Mouse (Mus musculus): ENCODE measurements around the gene Hirip3.

Hirip3 gene

DNA sequence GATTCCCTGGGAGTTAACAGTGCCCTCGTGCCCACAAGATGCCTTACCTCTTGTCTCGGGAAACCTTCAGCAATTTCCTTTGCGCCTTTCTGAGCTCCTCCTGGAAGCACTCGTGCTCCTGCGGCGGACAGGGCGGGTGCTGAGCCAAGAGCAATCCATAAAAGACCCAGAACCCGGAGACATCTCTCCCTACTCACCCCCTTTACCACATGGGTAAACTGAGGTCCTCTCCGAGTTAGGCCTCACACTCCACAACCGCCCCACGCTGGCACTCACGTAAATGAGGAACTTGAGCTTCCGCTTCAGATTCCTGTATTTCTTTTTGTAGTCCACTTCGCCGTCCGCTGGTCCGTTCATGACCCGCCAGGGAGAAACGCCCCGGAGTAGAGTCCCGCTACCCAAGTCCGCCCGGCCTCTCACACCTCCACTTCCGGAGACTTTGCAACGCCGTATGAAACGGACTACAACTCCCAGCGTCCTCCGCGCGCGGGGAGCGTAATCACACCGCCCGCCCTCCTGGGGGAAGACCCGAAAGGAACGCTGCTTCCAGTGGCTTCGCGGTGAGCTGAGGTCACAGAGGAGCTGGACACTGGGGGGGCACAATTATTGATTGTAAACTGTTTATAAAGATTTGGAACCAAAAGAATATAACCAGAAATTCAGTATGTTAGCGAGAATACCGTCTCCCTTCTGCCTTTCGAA is at the start of gene Hirip3:
Gene Hirip3 (plus strand): TSS at position 544 of the 702 bp plus-strand sequence.
- ATAC-seq (ENCODE audit: low TSS enrichment): peak; percentile 83

DNA sequence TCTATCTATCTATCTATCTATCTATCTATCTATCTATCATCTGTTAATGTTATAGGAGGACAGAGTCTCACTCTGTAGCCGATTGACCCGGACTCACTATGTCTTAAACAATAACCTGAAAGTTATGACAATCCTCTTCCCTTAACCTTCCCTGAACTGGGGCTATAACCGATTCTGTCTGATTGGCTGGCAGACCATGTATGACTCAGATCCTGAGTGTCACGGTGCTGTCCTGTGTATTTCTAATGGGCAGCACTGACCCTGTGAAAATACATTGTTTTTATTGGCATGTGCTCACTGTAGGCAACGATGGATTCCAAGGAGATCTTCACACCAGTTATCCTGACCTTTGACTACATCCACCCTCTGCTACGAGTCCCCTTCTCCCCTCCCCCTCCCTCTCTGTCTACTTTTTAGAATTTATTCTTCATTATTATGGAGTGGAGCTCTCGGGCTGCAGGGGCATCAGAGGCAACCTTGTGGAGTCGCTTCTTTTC is 46.0 kb upstream of the Hirip3 start:
- ATAC-seq (ENCODE audit: low TSS enrichment): no peak

DNA sequence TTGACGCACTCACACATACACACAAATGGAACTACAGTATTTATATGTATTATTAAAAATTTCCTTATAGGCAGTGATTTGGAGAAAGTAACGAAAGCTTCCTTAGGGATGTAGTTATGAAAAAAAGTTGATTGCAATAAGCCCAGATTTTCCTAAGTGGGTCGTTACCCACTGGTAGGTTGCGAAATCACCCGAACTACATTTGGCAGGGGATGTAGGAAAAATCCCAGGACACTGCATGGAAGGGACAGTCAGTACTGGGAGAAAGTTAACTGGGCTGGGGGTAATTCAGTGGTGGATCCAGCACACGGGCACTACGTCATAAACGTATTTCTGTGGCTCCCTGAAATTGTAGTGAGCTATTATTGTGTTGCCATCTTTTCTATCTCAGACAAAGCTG is 45.3 kb upstream of the Hirip3 start:
- no peak for ATAC-seq (ENCODE audit: low TSS enrichment)

DNA sequence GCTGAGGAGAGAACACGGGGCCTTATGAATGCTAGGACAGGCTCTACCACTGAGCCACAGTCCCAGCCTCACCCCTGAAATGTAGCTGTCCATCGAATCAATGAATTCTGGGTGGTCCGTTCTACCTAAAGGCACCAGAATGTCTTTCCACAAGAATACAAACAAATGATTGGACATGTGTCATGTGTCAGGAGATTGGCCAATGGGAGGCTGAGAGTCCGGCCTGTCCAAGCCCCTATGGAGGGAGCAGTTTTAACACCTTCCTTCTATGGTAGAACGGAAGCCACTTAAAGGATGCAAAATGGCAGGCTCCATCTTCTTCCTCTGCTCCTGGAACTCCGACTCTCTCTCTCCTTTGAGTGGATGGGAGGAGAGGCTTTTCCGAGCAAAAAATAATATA is 44.2 kb upstream of the Hirip3 start:
- no peak for ATAC-seq (ENCODE audit: low TSS enrichment)

DNA sequence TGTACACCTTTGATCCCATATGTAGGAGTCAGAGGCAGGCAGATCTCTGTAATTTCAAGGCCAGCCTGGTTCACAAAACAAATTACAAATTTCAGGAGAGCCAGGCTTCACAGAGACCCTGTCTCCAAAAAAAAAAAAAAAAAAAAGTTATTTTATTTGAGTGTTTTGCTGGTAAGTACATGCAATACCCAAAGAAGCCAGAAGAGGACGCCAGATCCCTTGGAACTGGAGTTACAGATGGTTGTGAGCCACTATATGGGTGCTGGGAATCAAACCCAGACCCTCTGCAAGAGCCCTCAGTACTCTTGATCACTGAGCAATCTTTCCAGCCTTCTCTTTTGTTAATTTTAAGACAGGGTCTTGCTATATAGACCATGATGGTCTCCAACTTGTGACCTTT is 43.0 kb upstream of the Hirip3 start:
- ATAC-seq (ENCODE audit: low TSS enrichment): no peak

DNA sequence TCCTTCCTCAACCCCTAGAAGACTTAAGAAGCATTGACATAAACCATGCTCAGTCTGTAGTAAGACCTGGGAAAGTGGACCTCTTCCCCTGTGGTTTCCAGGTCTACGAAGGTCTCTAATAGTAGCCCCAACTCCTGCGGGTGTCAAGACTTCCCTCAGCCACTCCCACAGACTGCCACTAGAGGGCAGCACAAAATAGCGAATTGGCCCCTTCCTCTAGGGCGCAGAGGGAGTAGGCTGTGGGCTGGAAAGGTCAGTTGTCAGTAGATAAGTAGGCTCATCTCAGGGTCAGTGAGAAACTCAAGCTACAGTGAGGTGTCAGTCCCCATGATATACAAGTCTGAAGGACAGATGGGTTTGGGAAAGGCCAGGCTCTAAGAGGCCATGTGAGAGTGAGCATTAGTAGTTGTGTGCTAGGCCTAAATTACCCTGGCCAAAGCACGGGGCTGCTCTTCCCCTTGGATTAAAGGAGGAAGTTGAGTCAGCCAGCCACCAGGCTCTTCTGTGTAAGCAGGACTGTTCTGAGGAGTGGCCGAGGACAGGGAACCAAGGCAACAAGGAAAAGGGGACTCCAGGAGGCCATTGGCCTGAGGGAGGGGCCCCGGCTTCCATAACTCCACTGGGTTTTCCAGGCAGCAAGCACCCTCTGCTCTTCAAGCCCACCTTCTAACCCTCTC is 39.8 kb upstream of the Hirip3 start:
- ATAC-seq (ENCODE audit: low TSS enrichment): peak; percentile 39; the same call in 1 of the 2 replicates

DNA sequence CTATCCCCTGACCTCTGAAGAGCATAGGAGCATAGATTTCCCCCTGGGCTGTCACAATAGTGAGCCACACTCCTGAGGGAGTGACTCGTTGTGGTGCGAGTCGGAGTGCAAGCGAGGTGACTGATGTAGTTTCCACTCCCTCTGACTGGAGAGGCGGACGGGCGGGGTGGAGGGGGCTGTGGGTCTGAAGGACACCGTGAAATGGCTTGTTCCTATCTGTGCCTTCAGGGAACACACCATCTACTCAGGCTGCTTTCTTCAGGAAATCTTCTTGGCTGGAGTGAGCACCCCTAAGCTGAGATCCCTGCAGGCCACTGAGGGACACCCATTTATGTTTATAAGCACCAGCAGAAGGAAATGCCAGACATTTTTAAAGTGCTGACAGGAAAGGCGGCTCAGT is 39.0 kb upstream of the Hirip3 start:
- ATAC-seq (ENCODE audit: low TSS enrichment): peak; percentile 52; the same call in 1 of the 2 replicates

DNA sequence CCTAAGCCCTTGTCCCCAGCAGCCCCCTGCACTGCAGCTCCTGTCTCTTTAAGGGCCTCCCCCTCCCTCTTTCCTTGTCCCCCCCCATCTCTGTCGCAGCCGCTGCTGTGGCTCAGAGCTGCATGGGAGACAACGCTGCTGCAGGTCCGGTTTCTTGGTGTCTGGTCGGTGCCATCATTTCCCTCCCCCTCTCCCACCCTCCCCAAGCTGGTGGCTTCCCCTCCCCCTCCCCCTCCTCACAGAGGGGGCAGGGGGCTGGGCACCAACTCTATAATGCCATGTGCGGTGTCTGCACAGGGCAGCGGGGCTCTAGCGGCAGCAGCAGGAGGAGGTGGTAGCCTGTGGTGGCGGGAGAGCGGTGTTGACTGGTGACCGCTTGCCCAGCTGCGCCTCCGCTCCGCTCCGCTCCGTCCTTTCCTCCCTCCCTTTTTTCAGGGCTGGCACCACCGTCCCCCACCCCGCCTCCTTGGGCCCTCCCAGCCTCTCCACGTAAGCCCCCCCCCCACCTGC is 38.5 kb upstream of the Hirip3 start:
- ATAC-seq (ENCODE audit: low TSS enrichment): peak; percentile 20; the same call in 1 of the 2 replicates

DNA sequence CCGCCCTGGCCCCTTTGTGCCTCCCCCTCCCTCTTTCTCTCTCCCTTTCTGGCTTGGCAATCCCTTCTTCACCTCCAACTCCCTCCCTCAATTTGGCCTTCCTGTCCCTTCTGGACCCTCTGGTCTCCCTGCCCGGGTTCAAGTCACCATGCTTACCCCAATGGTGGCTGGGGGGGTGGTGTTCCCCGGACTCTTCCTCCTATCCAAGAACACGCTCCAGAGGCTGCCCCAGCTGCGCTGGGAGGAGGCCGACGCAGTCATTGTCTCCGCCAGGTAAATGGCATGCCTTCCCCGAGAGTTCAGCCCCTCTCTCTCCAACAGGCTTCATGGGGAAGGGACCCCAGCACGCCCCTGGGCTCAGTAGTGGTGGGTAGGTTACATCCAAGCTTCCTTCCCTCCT is 37.8 kb upstream of the Hirip3 start:
- ATAC-seq (ENCODE audit: low TSS enrichment): no peak

DNA sequence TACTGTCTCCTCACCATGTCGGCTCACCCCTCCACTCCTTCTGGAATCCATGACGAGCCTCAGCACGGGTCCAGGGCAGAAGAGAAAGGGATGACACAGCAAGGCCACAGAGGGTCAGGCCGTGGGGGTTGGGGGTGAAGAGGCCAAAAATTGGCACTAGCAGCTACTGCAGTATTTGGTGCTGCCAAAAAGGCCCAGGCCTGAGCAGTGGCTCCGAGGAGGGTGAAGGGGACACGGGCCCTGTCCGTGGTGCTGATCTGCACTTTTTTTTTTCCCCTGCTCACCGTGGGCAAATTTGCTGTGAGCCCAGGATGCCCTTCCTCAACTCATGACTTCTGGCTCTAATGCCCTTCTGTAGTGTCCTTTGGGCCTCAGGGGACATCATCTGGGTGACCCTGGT is 36.4 kb upstream of the Hirip3 start:
- no peak for ATAC-seq (ENCODE audit: low TSS enrichment)

DNA sequence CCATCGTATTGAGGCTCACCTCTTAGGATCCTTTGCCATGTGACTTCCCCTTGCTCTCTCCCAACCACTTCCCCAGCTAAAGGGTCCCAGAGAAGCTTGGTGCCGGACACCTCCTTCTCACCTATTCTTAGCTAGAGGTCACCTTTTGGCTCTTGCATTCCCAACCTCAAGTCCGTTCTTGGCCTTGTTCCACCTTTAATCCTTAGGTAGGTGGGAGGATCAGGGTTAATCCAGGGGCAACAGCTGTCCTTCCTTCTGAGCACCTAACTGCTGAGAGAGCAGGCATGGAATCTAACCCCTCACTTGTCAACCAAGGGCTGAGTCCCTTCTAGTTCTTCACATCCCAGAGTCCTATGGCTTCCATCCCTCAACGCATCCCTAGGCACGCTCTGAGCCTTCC is 35.8 kb upstream of the Hirip3 start:
- no peak for ATAC-seq (ENCODE audit: low TSS enrichment)

DNA sequence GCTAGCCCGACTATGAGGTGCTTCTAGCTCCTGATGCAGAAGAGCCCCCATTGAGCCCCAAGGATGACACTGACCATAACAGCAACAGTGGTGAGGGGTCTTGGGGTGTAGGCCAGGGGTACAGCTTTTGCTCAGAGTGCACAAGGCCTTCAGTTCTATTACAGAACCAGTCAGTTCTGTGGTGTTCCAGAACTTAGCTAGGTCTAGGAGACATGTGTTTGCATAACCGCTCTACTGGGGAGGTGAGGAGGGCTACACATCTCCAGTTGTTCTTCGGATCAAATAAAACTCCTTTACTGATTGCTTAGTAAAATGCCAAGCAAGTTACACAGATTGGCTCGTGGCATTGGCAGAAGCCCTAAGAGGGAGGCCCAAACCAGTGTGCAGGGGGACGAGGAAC is 30.2 kb upstream of the Hirip3 start, which contains the start of gene 4930451I11Rik:
Gene 4930451I11Rik (minus strand): TSS at position 101 of the 400 bp plus-strand sequence.
- peak; percentile 22; the same call in 1 of the 2 replicates for ATAC-seq (ENCODE audit: low TSS enrichment)

DNA sequence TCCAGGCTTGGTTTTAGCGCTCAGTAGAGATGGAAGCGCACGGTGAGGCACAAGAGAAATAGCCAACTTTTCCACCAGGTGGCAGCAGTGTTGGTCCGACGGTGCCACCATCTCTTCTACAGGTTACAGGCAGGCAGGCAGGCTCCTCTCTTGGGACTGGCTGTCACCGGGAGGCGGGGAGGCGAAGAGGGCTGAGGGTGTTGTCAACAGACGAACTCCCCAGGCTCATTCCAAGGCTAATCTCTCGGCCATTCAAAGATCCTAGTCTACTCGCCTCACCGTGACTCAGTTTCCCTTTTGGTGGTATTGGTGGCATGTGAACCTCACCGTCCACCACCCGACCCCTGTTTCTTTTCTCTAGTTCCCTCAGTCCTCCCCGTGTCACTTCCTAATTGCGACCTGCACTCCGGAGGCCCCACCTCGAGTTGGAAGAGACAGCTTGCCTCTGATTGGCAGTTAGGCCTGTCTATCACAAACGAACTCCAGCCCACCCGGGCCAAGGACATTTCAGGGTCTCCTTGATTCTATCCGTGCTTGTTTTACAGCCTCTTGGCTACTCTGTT is 29.7 kb upstream of the Hirip3 start:
- peak; percentile 88; the same call in 1 of the 2 replicates for ATAC-seq (ENCODE audit: low TSS enrichment)

DNA sequence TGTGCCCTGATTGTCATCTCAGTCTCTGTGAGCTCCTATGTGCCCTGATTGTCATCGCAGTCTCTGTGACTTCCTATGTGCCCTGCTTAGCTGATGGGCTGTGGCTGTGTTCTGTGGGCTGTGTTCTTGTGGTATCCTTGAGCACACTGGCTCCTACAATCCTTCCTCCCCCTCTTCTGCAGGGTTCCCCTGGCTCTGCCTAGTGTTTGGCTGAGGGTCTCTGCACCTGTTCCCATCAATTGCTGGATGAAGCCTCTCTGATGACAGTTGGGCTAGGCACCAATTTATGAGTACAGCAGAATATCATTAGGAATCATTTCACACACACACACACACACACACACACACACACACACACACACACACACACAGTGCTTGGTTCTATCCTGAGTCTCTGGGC is 28.5 kb upstream of the Hirip3 start:
- ATAC-seq (ENCODE audit: low TSS enrichment): no peak

DNA sequence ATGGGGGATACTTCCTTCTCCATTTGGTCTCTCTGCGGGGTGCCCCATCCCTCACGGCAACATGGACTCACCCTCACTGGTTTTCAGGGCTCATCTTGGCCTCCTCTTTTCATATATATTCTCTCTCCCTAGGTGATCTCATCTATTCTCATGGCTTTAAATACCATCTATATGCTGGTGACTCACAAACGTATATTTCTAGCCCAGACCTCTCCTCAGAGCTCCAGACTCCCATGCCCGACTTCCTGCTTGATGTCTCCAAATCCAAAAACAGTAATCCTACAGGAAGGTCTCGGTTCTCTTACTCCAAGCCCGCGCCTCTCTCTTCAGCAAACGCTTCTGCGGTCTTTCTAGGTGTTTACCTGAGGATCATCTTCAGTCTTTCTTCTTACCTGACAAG is 18.5 kb upstream of the Hirip3 start:
- ATAC-seq (ENCODE audit: low TSS enrichment): peak; percentile 69; the same call in 1 of the 2 replicates

DNA sequence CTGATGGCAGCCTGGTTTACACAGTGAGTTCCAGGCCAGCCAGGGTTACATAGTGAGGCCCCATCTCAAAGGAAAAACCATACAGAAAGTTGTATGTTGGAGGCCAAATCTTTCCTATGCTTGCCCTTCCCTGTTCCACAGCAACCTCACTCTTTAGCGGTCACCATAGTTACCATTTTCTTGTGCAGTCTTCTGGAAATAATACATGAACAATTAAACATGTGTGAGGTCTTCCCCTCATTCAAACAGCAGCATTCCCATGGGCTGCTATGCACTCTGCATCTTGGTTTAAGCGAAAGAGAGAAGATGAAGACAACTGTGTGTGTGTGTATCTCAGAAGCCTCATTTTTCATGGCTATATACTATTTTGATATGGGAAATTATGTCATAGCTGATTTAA is 16.3 kb upstream of the Hirip3 start:
- ATAC-seq (ENCODE audit: low TSS enrichment): no peak

DNA sequence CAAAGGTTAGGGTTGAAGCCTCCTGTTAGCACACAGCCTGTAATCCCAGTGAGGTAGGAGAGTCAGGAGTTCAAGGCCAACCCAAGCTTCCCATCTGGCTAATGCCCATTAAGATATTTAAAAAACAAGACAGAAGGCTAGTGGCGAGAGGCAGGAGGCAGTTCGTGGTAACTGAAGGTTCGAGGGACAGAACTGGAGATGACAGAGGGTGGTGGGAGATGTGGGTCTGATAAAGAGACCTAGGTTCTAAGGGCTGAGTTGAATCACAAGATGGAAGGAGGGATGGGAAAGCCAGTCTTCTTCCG is 14.7 kb upstream of the Hirip3 start, which contains the start of gene Doc2a:
Gene Doc2a (plus strand): TSS at position 301 of the 305 bp plus-strand sequence.
- no peak for ATAC-seq (ENCODE audit: low TSS enrichment)

DNA sequence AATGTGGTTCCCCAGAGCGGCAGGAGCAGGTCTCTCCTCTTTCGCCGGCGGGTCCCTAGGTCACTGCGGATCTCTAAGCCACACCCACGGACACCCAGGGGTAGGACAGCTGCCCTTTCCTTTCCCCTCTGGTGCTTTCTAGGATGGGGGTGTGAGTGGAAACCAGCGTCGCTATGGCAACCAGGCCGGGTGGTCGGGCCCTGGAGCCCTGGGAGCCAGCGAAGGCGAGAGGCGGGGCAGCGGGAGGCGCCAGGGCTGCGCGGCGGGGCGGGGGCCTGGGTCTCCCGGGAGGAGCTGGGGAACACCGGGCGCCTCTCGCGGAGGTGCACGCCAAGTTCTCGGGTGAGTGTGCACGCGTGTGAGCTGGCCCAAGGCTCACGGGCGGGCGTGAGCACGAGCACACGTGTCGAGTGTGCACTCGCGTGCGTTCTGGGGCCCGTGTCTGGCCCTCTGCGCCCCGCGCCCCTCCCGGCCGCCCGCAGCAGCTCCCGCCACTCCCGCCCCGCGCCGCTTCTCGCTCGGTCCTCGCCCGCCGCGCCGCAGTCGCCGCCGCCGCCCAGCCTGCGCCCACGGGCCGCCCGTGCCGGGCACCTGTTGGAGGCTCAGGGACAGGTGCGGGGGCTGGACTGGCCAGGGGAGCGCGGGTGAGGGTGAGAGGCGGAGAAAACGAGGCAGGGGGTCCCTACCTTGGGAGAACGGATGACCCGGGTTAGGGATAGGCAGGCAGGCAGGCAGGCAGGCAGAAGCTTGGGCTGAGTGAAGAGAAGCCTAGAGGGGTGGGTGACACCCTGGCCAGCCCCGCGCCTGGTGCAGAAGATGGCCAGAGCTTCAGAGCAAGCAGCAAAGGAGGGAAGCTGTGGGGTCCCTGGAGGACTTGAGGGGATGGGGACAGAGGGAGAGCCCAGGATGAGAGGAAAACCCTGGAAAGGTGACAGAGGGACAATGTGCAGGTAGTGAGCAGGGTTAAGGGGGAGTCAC is 14.1 kb upstream of the Hirip3 start:
- no peak for ATAC-seq (ENCODE audit: low TSS enrichment)

DNA sequence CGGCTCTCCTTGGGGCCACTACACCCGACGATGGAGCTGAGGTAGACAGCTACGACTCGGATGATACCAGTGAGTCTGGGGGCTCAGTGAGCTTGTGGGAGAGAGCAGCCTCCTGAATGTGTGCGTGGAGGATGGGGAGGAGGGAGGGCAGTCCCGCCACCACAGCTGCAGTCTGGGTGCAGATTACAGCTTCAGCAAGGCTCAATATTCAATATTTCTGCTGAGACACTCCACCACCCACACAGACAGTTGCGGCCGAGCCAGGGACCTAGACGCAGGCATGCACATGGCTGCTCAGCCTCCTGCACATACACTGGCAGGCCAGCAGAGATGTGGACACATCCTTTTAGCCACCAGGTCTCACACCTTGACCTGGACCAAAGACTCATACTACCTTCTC is 13.0 kb upstream of the Hirip3 start:
- peak; percentile 76 for ATAC-seq (ENCODE audit: low TSS enrichment)

DNA sequence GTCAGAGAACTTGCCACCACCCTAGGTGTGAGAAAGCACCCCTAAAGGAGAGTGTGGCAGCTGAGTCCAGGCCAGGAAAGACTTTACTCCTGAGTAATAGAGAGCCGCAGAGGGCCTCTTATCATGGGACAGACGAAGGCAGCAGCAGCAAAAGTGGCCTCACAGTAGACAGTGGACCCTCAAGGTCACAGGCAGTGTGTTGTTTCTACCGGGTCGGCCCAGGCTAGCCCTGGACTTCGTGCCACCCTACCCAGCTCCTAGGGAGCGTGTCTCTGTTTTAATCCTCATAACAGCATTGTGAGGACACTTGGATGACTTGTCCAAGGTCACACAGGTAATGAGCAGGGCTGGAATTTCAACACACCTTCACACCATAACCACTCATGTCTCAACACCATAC is 11.6 kb upstream of the Hirip3 start:
- ATAC-seq (ENCODE audit: low TSS enrichment): no peak

DNA sequence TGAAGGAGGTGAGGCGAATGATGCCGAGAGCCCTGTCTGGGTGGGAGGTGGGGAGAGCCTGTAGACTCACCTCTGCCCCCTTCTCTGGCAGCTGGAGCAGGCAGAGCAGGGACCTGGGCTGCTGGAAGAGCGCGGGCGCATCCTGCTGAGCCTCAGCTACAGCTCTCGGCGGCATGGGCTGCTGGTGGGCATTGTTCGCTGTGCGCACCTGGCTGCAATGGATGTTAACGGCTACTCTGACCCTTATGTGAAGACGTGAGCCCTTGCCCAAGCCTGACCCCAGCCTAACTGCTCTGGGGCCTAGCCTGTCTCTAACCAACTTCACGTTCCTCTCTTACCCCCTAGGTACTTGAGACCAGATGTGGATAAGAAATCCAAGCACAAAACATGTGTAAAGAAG is 10.6 kb upstream of the Hirip3 start:
- no peak for ATAC-seq (ENCODE audit: low TSS enrichment)

DNA sequence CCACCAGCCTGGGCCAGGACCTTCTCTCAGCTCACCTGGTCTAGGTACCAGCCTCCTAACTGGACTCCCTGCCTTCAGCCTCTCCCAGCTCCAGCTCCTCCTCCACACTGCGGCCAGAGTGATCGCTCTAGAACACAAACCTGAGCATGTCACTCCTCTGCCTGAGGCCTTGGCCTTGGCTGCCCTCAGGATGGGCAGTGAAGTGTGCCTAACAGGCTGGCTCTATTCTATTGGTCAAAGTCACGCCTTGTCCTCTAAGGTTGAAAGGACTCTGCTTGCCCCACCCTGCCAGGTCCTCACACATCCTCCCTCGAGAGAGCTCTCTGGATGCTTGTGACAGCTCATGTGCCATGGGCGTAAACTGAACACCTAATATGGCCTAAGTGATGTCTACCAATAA is 8.3 kb upstream of the Hirip3 start:
- no peak for ATAC-seq (ENCODE audit: low TSS enrichment)

Measured in frontal cortex, adult (tissue).